8 mouse cellular contexts compared by ENCODE assay signal in the genomic region with DNA sequence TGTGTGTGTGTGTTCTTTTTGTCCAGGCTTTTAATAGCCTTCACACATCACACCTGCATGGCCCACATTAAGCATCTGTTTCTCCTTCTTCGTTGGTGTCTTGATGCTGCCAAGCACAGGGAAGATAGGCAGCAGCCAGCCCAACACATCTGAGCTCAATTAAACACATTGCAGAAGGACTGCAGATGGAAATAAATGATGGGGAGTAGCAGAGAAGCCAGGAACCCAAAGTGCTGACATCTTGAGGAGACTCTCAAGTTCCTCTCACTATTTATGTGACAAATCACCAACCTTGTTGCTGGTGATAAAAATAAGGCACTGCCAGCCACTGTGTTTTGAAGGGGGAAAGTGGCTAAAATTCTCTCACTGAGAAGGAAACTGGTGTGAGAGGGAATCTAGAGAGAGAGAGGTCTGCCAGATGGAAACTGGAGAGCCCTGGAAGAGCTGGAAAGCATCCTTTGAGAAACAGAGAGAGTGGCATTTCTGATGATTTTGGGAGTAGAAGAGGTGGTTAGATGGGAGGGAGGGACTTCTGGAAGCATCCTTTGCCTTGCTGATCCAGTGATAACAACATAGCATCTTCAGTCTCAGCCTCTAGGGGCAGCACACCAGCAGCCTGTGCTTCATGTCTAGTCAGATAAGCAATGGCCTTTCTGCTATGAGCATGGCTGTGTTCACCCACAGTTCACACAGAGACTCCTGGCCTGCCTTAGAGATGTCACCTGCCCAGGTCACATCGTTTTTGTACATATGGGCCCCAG.
DNase-seq lines count a peak whose midpoint lies in the region.
"Had no signal": no experiment of that assay in that cellular context is flagged by ENCODE, and none has a peak within 500 bp of the region (broad histone marks: within the 10 kb centered on the region; RNA-seq: fewer than 3 reads in every experiment).

No protein-coding gene starts in this region.

- intact Hi-C loops in left cerebral cortex, postnatal 4 days (cut with DNase I) = no loop called here
- intact Hi-C loops in heart, postnatal 36 days (cut with DNase I) = no loop called here

- peak; percentile 39 for DNase-seq in layer of hippocampus, adult 11-12 months (ENCODE audit: low spot score)
- no peak for DNase-seq in layer of hippocampus, adult 9-10 months (ENCODE audit: low spot score)
- DNase-seq in brain, adult 2 months (ENCODE audit: low read depth, low spot score) = peak; percentile 80
- DNase-seq in embryo, embryonic 11 days = peak; percentile 2
- DNase-seq in left cerebral cortex, postnatal 4 days = peak; percentile 5
- DNase-seq in adrenal gland, postnatal 36 days = no peak
- no peak for DNase-seq in heart, postnatal 36 days
- DNase-seq: adrenal gland, postnatal 25 days had no signal

Comparison
In these comparisons a context has a peak if more than half of its experiments do, and no peak if none do; other contexts are left out.
1. DNase-seq: peak in layer of hippocampus, adult 11-12 months (single experiment), brain, adult 2 months (single experiment), embryo, embryonic 11 days (single experiment) and left cerebral cortex, postnatal 4 days (single experiment); none in layer of hippocampus, adult 9-10 months (single experiment), adrenal gland, postnatal 36 days (0 of 2) and heart, postnatal 36 days (0 of 2).